Mouse (Mus musculus): ENCODE measurements at regions not wholly inside any gene's neighbourhood (a gene's known extent, or its start where the extent isn't known, plus 50 kb on each side); places are given as distances from the start of the nearest gene placed in this dataset.

- TF ChIP-seq CTCF (IDR thresholded peaks at IDR 0.05; ENCODE audit: control insufficient read depth, insufficient read depth, insufficient replicate concordance, low read depth, low read length) (no peak), POLR2A (IDR thresholded peaks at IDR 0.05; ENCODE audit: control insufficient read depth, low read depth, low read length) (no peak)
Measured at GRCm38 (mm10) chr6:31081988-31082387, 123.1 kb upstream of the Klf14 start.
